Mouse (Mus musculus): ENCODE measurements at regions not wholly inside any gene's neighbourhood (a gene's known extent, or its start where the extent isn't known, plus 50 kb on each side); places are given as distances from the start of the nearest gene placed in this dataset.
"Not testable (repeated sequence)": the region's sequence is repeated elsewhere in the genome, so short reads cannot be mapped to it uniquely, and the experiment has no call there.

DNA sequence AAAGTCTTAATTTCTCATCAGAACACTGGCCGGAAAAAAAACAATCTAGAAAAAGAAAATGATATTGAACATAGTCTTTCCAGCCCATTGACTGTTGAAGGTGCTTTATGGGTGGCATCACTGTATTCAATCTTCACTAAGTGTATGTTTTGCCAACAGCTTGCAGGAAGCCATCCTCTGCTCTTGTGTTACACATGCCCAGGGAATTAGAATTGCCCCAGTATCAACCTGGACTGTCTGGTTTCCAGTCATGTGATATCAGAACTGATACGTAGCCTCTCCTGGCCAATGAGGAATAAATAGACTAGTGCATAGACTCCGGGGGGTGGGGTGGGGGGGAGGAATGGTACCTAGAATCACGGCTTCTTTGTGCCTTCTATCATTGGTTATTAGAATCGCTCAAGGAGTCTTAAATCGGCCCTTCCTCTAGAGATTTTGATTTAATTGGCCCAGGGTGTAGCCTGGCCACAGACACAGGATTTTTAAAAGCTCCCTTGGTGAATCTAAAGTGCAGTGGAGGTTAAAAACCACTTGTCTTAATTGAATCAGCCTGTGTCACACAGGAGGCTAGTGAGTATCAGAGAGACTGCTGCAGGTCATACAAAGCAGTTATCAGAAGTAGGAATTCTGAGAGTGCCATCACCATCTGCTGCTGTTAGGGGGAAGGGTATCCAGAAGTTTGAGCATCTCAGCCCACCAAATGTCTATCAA, 218.0 kb upstream of the Klf3 start:
- DNase-seq (ENCODE audit: low spot score in 2 of 2) = no peak

DNA sequence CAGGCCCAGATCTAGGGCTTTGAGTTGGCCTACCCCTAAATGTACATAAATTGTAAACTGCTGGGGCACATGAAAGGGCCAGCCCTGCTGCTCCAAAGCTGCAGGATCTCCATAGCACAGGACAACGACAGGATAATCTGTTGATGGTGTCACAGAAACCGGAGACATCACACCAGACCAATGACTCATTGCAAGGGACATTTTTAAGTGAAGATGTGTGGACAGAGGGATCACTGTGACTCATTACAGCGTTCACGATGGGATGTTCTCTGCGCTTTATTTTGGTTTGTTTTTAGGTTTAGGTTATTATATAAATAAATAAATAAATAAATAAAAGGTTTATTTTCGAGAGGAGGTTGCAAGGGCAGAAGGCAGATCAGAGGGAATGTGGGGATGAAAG, 216.9 kb upstream of the Klf3 start:
- no peak for DNase-seq (ENCODE audit: low spot score in 2 of 2)

DNA sequence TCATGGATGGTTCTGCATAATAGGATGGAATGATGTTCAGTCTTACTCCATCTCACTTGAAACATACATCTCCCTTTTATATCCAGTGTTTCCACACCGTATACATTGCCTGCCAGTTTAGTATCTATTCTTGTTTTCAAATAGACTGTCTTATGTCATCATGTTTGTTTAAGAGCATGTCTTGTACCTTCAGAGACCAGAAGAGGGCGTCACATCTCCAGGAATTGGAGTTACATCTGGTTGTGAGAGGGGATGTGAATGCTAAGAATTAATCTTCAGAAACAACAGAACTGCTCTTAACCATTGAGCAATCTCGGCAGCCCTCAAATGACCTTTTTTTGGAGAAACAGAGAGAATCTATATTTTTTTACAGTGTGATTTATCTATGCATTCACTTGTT, 216.3 kb upstream of the Klf3 start:
- no peak for DNase-seq (ENCODE audit: low spot score in 2 of 2)

DNA sequence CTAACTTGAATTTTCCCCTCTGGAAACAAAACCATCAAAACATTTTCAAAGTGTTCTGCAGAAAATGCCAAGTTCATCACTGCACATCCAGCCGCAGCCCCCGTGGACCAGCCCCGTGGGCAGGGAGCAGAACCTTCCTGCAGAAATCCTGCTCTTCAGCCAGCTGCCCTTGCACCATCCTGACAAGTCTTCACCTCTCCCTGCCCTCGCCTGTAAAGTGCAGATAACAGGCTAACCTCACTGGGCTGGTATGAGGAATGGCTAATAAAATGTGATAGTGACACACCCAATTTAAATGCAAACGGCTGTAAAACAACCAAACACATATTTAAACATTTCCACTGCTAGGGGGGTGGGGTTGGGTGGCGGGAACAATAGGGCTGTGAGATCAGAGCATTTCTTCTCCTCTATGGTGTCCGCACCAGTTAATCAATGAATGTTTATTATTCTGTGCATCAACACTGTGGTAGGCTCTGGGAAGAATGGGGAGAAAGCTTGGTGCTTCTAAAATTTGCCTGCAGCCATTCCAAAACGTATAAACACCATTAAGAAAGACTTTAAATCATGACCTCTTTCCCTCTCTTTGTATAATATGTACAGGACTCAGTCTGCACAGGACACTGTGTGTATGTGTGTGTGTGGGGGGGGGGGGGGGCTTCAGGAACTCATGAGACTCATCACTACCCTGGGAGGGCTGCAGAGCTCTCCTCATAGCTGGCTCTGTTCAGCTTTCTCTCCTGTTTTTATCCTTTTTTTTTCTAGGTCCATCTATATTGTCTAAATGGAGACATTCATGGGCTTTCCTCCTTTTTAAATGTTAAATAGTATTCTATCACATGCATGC, 215.1 kb upstream of the Klf3 start:
- no peak for DNase-seq (ENCODE audit: low spot score in 2 of 2)

DNA sequence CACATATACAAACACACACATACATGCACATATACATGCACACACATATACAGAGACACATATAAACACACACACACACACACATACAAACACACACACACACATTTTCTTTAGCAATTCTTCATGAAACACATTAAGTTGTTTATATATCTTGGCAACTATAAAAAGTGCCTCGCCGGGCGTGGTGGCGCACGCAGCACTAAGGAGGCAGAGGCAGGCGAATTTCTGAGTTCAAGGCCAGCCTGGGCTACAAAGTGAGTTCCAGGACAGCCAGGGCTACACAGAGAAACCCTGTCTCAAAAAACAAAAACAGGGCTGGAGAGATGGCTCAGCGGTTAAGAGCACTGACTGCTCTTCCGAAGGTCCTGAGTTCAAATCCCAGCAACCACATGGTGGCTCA, 214.4 kb upstream of the Klf3 start:
- DNase-seq (ENCODE audit: low spot score in 2 of 2) = not testable (repeated sequence)

DNA sequence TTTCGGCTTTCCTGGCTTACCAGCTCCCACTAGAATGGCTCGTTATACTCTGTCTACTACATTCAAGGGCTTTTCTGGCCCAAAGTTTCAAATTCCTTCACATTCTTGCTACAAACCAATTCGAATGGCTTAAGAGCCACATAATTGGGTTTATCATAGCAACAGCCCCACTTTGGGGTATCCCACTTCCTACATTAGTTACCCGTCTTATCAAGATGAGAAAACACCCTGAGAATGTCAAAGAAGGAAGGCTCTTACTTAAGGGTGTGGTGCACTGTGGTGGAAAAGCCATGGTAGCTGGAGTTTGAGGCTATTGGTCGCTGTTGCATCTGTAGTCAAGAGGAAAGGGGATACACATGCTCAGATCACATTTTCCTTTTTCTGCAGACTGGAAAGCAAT, 213.2 kb upstream of the Klf3 start:
- no peak for DNase-seq (ENCODE audit: low spot score in 2 of 2)

DNA sequence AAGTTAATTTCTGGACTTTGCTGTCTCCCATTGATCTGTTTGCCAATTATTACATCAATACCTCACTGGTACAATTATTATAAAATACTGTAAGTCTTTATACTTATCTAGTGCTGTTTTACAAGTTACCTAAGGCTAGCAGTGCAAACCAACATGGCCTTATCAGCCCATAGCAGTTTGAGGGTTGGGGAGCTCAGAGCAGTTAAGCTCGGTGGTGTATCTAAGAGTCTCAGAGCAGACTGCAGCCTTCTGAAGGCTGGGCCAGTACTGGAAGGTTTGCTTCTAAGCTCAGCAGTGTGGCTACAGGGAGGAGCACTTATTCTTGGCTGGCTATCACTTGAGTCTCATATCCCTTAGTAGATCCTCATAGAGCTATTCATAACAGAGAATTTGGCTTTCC, 212.4 kb upstream of the Klf3 start:
- no peak for DNase-seq (ENCODE audit: low spot score in 2 of 2)

DNA sequence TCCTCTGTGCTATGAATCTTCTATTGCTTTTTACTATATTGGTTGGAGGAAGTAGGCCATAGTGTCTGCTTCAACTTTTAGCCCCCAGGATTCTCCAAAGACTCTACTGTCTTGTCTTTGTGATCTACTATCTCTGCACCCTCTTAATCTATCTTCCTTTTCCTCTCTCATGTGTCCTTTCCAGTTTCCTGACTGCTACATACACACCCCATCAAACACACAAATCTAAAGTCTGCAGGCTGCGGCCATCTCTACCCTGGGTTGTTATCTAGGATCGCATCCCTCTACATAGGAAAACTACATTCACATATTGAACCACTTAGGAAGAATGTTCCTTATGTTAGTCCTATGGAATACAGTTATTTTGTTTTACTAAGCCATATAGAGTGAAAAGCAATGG, 211.4 kb upstream of the Klf3 start:
- no peak for DNase-seq (ENCODE audit: low spot score in 2 of 2)

DNA sequence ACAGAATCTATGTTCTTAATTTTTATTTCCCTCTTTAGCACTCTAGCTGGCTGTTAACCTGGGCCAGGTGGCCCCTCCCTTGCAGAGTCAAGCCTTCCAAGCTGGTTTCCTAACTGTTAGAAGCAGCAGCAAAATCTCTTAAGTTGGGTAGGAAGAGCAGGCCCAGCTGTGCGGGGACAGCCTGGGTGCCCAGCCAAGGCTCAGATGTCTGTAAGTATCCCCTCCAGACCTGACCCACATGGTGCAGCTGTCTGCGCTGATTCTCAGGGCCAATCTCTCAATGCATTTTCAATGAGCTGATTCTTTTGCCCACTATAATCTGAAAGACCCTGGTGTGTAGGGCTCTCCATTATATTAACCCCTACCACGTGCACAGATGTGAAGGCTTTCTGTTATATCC, 208.0 kb upstream of the Klf3 start:
- no peak for DNase-seq (ENCODE audit: low spot score in 2 of 2)

DNA sequence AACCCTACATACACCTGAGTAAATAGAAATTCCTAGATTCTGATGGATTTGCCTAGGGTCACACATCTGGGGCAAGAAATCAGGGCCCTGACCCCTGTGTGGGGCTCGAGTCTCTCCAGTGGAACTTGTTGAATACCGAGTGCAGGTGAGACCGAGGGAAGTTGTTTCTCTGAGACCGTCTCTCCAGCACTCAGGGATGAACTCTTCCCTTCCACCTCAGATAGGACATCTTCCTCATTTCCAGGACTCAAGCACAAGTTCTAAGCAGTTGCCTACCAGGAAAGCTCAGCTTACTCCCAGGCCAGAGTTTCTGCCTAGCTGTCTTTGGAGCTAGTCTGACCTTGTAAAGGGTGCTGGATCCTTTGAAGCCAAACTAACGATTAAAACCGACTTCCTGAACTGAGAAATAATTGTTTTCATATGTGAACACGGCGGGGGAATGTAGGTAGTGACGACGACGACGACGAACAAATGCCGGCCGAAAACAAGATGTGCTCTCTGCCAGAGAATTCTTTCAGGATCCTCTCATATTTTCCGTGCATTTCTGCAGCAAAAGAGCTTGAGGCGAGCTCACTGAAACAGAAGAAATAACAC, 207.3 kb upstream of the Klf3 start:
- no peak for DNase-seq (ENCODE audit: low spot score in 2 of 2)

DNA sequence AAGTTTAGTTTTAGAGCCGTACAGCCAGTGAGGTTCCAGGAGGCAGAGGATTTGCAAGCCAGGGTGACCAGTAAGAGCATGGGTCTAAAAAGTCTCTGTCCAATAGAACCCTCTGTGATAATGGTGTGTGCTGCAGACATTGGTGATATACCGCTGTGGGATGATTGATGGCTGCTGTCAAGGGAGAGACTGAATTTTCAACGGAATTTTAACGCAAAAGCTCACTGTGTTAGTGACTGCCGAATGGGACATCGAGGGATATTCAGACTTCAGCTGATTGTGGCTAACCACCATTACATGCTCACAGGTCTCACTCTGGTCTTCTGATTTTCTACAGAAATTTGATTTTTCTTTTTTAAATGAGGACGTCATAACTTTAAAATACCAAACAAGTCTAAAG, 206.2 kb upstream of the Klf3 start:
- DNase-seq (ENCODE audit: low spot score in 2 of 2) = no peak

DNA sequence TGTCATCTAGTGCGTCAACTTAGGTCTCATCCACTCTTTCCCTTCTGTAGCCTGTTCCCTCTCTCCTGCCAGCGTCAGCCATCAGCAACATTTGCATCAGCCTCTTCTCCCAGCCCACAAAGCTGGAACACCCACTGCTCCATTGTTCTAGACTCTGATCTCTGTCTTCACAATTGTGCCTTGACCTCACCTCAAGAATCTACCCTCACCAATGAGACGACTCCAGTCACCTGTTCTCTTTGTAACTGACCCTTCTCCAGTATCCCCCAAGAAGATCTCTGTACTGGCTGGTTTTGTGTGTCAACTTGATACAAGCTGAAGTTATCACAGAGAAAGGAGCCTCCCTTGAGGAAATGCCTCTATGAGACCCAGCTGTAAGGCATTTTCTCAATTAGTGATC, 205.7 kb upstream of the Klf3 start:
- DNase-seq (ENCODE audit: low spot score in 2 of 2) = no peak

DNA sequence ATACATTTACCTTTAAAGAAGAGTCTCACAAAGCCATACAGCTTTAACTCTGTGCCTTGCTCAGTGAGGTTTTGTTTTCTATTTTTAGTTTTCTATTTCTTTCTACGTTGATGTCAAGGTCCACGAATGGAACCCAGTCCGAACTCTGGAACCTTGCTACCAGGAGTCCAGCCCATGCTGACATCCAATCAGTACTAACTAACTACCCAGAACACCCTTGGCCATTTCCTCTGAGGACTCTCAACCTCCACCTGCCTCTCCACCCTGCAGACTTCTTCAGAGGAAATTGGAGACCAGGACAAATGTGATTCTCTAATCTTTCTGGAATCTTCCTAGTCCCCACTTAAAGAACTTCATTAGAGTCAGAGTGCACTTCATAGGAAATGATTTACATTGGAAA, 204.6 kb upstream of the Klf3 start:
- no peak for DNase-seq (ENCODE audit: low spot score in 2 of 2)

DNA sequence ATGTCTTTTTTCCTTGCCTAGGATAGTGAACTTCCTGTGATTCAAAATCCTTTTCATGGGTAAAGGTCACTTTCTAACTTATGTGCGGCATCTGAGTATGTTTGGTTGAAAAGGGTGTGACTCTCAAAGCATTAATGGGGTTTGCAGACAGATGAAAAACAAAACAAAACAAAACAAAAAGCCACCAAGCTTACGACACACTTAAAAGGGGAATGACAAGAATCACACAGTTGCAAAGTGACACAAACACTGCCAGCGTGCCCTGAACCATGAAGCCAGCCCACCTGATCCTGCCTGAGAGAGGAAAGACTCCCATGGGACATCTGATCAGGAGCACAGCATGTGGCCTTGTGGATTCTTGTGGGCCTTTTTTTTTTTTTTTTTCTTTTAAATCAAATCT, 204.2 kb upstream of the Klf3 start:
- DNase-seq (ENCODE audit: low spot score in 2 of 2) = peak in 1 of 2 experiments; percentile 52

DNA sequence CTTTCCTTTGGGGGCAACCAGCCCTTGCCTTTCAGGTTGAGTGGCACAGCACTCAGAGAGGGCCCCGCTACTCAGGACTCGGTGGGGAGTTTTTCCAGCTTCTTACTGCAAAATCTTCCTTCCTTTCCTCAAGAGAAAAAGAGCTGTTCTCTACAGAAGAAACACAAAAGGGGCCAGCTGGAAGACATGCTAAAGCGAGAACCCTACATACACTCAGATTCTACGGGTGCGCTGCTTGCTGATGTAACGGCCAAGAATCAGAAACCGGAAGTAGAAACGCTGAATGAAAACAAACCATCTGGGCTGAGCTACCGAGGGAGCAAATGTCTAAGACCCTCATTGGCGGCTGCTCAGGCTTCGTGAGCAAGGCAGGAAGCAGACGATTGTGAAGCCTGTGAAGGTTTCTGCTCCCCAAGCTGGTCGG, 203.3 kb upstream of the Klf3 start:
- DNase-seq (ENCODE audit: low spot score in 2 of 2) = peak; percentile 35 to 60

DNA sequence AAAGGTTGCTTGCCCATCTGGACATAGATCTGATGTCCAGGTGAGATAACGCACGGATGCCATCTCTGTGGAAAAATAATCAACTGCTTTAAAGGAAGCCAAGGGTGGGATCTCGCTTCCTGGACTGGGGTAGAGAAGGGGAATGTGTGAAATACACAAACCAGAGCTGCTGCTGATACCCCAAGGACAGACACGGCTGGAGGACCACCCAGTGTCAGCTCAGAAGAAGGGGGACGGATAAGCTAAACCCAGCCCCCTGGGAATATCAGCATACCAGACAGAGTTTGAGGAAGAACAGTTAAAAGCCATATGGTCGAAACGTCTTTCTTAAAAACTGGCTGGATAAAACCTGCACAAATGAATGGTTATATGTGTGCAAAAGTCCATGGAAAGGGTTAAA, 202.8 kb upstream of the Klf3 start:
- DNase-seq (ENCODE audit: low spot score in 2 of 2) = no peak

DNA sequence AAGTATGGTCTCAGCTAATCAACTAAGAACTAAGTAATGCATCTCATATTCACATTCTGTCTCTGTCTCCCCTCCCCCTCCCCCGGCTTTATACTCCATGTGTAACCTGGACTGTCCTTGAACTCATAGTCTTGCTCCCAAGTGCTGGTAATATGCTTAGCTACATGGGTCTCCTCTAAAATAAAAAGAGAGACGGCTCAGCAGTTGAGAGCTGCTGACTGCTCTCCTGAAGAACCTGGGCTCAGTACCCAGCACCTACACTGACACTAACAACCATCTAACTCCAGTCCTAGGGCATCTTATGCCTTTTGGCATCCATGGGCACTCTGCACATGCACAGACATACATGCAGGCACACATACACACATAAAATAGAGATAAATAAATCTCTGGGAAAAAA, 202.4 kb upstream of the Klf3 start:
- DNase-seq (ENCODE audit: low spot score in 2 of 2) = no peak

DNA sequence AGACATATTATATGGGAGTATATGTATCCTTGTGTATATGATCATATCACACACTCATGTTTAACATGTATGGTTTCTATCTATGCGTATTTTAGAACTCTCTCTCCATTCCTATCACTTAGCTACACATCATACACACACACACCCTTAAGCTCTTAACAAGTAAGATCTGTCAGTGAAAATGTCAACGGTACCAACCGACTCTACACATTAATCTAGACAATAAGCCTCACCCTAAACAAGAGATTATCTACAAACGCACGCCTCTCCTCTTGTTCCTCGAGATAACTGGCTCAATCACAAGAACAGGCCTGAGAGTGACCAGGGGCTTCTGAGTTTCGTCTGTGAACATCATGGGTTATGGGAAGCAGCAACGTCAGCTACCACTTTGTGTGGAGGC, 201.9 kb upstream of the Klf3 start:
- no peak for DNase-seq (ENCODE audit: low spot score in 2 of 2)

DNA sequence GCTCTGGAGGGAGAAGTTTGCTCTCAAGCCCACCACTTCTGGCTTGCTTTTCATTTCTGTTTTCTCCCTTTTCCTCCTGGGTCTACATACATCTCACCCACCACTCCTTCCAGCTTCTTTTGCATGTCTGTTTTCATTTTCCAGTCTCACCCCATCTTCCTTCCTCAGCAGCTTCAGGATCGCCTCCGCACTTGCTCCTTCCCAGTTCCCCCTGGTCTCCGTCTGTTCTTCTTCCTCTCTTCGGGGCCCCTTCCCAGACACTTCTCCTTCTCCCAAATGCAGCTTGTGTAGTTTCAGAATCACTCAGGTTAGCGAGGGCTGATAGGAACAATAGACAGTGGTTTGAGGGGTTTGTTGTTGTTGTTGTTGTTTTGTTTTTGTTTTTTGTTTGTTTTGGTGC, 201.4 kb upstream of the Klf3 start:
- DNase-seq (ENCODE audit: low spot score in 2 of 2) = no peak

DNA sequence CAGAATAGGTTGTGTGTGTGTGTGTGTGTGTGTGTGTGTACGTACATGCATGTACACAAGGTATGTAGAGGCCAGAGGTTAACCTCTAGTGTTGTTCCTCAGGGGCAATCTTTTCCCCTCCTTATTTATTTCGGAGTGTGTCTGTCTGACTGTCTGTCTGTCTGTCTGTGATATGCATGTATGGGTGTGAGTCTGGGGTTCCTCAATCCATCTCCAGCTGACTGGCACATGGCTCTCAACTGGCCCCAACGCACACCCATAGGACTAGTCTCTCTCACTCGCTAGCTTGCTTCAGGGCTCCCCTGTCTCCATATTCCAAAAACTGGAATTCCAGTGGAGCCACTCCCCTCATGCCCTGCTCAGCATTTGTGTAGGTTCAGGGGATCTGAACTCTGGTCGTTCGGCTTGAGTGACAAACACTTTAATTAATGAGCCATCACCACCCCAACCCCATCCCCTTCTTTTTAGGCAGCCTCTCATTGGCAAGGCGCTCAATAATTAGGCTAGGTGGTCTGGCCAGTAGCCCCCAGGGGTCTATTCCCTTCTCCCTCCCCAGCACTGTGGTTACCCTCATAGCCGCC, 200.7 kb upstream of the Klf3 start:
- DNase-seq (ENCODE audit: low spot score in 2 of 2) = no peak

DNA sequence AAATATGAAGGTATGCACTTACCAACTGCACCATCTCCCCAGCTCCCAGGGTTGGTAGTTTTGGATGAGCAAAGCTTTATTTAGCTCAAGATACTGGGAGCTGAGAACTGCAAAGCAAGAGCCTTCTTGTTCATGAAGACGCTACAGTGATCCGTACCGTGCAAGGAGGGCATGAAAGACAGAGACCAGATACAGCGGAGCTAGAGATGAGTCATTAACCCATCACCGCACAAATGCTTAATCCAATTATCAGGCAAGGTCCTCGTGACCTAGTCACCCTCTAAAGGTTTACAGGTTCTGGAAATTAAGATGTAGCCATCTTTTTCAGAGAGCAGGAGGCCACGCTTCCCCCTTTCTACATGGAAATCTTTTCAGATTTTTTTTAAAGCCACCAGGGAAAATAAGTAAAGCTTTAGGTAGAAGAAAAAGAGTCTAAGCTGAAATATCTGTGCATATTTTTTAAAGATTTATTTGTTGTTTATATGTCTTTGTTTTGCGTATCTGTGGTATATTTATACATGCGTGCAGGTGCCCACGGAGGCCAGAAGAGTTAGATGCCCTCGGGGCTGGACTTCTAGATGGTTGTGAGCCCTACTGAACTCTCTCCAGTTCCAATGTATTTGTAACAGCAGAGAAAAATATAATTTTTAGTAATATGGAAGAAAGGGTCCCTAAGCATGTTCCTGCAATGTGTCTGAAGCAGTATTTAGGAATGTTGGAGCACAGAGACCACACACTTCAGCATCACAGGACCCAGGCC, 200.0 kb upstream of the Klf3 start:
- no peak for DNase-seq (ENCODE audit: low spot score in 2 of 2)

DNA sequence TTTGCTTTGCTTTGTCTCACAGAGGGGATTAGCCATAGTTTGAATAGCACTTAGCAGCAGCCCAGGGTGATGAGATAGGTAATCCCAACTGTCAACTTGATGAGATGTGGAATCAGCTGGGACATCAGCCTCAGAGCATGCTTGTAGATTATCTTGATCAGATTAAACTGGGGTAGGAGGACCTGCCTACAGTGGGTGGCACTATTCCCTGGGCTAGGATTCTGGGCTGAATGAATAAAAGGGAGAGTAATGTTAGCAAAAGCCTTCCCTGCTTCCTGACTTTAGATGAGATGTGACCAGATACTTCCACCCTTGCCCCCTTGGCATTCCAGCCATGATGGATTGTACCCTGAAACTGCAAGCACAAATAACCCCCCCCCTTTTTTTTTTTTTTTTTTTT, 198.0 kb upstream of the Klf3 start:
- no peak for DNase-seq (ENCODE audit: low spot score in 2 of 2)

Measured in heart, adult 9 months (tissue).